Mouse (Mus musculus): ENCODE data around the gene Fabp1. TPM values are rescaled to one million over a fixed set of nuclear protein-coding genes. Genes with fewer than 3 reads are reported as not detected.

Gene Fabp1
- not detected for total RNA-seq (2021)
- long read RNA-seq, experiment 1 = 0 reads
- long read RNA-seq, experiment 2 = 0 reads

DNA sequence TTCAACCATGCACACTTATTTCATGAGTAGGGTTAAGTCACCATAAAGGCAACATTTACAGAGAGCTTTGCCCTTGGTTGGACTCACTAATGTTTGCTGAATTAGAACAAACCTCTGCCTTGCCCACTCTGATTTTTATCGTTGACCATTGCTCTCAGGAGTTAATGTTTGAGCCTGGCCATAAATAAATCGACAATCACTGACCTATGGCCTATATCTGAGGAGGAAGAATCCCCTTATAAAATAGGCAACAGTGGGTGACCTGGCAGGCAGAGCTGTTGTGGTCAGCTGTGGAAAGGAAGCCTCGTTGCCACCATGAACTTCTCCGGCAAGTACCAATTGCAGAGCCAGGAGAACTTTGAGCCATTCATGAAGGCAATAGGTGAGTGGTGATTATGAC lies at the start of gene Fabp1:
Fabp1 (plus strand) TSS at position 216 of the 400 bp plus-strand sequence.
- intact Hi-C loops (cut with DNase I; ENCODE audit: low total_unique reads) = no loop called here
- DNase-seq = no peak

GRCm38 (mm10) chr6:71151098-71151497 lies 48.5 kb upstream of the Fabp1 start:
- no peak for DNase-seq
- intact Hi-C loops (cut with DNase I; ENCODE audit: low total_unique reads) = loop anchor here (10.0 kb wide), 1 partner anchor 644 kb away; no protein-coding TSS in a partner anchor

DNA sequence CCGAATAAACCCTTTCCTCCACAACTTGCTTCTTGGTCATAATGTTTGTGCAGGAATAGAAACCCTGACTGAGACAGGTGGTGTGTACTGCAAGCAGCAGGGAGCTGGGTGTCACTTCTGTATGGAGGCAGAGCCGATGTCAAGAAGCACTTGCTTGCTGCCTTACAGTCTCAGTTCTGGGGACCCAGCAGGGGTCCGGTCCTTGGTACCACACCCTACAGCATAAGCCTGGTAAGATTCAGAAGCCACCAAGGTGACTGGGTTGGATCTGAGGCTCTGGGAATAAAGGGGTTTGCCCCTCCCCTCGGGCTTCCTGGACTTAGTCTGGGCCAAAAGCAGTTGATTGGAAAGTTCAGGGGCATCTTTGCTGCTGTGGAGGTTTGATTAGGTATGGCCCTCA lies 46.1 kb upstream of the Fabp1 start:
- intact Hi-C loops (cut with DNase I; ENCODE audit: low total_unique reads) = loop anchor here (10.0 kb wide), 1 partner anchor 641 kb away; no protein-coding TSS in a partner anchor
- no peak for DNase-seq

- no peak for DNase-seq
- intact Hi-C loops (cut with DNase I; ENCODE audit: low total_unique reads) = loop anchor here (10.0 kb wide), 1 partner anchor 640 kb away; no protein-coding TSS in a partner anchor
Measured at GRCm38 (mm10) chr6:71154861-71155260, 44.8 kb upstream of the Fabp1 start.

GRCm38 (mm10) chr6:71156674-71157326 lies 42.8 kb upstream of the Fabp1 start:
- intact Hi-C loops (cut with DNase I; ENCODE audit: low total_unique reads) = loop anchor here (10.0 kb wide), 1 partner anchor 638 kb away; no protein-coding TSS in a partner anchor
- DNase-seq = no peak

GRCm38 (mm10) chr6:71161290-71161689 lies 38.3 kb upstream of the Fabp1 start:
- intact Hi-C loops (cut with DNase I; ENCODE audit: low total_unique reads) = no loop called here
- DNase-seq = no peak

DNA sequence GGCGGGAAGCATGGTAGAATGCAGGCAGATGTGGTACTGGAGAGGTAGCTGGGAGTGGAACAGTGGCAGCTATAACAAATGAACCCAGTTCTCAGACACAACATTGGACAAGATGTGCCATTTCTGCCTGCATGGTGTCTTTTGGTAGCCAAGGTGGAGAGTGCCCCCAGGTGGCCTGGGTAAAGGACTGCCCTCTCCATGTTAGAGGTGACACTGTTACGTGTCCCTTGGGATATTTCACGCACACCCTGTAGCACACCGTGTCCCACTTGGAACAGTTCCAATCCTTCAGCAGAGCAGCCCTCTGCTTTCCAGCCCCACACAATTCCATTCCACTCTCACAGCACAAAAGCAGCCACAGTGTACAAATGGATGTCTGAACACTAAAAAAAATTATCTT lies 37.4 kb upstream of the Fabp1 start:
- no peak for DNase-seq

GRCm38 (mm10) chr6:71164394-71164793 lies 35.2 kb upstream of the Fabp1 start:
- no peak for DNase-seq
- intact Hi-C loops (cut with DNase I; ENCODE audit: low total_unique reads) = no loop called here

More for the DNA sequence above, 37.4 kb upstream of the Fabp1 start:
- intact Hi-C loops (cut with DNase I; ENCODE audit: low total_unique reads) = no loop called here

GRCm38 (mm10) chr6:71166551-71167169 lies 33.0 kb upstream of the Fabp1 start:
- DNase-seq = no peak
- intact Hi-C loops (cut with DNase I; ENCODE audit: low total_unique reads) = loop anchor here (5.0 kb wide), 1 partner anchor 231 kb away; no protein-coding TSS in a partner anchor

- DNase-seq = no peak
- intact Hi-C loops (cut with DNase I; ENCODE audit: low total_unique reads) = no loop called here
Measured at GRCm38 (mm10) chr6:71172812-71173580, 26.6 kb upstream of the Fabp1 start.

- intact Hi-C loops (cut with DNase I; ENCODE audit: low total_unique reads) = no loop called here
- DNase-seq = no peak
Measured at GRCm38 (mm10) chr6:71180596-71180995, 19.0 kb upstream of the Fabp1 start.

GRCm38 (mm10) chr6:71184941-71185604 lies 14.6 kb upstream of the Fabp1 start:
- DNase-seq = no peak
- intact Hi-C loops (cut with DNase I; ENCODE audit: low total_unique reads) = no loop called here

- intact Hi-C loops (cut with DNase I; ENCODE audit: low total_unique reads) = no loop called here
- no peak for DNase-seq
Measured at GRCm38 (mm10) chr6:71189578-71189977, 10.0 kb upstream of the Fabp1 start.

GRCm38 (mm10) chr6:71190501-71190900 lies 9.1 kb upstream of the Fabp1 start:
- no peak for DNase-seq
- intact Hi-C loops (cut with DNase I; ENCODE audit: low total_unique reads) = no loop called here

DNA sequence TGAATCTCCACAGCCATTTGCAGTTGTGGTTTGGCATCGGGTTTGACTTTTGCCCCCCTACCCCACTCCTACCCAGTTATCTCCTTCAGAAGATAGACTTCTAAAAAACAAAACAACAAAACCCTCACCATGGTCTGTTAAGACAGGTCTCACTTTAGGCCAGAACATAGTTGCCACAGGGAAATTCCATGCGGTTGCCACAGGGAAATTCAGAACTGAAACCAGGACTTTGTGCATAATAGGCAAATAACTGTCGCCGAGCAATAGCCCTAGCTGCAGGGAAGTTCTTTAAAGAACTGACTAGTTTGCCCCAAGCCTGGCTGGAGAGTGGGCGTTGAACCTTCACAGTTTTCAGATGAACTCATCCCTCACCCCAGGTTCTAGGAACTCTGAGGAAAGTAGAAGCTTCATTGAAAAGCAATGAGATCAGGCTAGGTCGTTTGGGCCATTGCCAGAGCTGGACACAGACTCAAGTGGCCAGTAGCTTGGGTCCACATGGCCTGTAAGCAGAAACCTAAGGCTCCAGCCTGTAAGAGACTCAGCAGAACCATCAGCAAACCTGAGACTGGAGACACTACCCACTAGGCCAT lies 6.4 kb upstream of the Fabp1 start:
- no peak for DNase-seq
- intact Hi-C loops (cut with DNase I; ENCODE audit: low total_unique reads) = no loop called here

DNA sequence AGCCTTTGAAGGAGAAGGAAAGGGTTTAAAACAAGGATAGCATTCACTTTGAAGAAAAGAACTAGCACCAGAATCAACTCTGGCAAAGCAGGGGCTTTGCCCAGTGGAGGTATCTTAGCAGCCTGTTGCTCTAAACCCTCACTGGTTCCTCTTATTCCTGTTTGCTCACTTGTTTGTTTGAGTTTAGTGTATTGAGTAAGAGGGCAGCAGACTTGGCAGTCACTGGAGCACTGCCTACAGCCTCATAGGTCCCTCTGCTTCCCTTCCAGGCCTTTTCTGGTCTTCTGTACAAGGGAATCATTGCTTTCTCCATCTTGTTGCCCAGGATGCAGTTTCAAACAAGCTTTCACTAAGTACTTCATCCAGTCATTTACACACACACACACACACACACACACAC lies 3.5 kb upstream of the Fabp1 start:
- intact Hi-C loops (cut with DNase I; ENCODE audit: low total_unique reads) = no loop called here
- DNase-seq = no peak

- DNase-seq = no peak
- intact Hi-C loops (cut with DNase I; ENCODE audit: low total_unique reads) = no loop called here
Measured at GRCm38 (mm10) chr6:71197636-71198535, 1.7 kb upstream of the Fabp1 start.

DNA sequence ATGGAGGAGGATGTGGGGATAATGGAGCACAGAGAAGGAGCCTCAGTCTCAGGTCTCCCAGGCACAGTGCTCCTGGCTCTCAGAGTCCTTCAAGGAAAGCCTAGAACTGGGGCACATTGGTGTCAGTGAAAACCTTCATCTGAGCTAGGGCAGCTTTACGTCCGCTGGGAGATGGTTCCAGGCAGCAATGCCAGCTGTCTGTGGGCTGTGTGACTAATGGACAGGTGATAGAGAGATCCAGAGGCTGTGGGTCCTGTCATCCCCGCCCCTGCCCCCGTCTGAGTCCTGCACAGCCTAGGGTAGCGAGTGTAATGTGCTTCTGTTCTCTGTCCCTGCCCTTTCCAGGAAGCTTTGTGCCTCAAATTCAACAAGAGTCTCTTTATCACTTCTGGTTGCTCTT lies 2.3 kb downstream of the Fabp1 start:
- intact Hi-C loops (cut with DNase I; ENCODE audit: low total_unique reads) = no loop called here
- DNase-seq = no peak

All from gastrocnemius, postnatal 14 days (tissue).